Mouse (Mus musculus): ENCODE measurements at regions not wholly inside any gene's neighbourhood (a gene's known extent, or its start where the extent isn't known, plus 50 kb on each side); places are given as distances from the start of the nearest gene placed in this dataset.

- ATAC-seq (replicated peaks in 1 of 2; ENCODE audit: insufficient read depth in 1 of 2, low FRiP score in 2 of 2, low TSS enrichment in 1 of 2, low read depth in 1 of 2, poor library complexity in 2 of 2, severe bottlenecking in 2 of 2), result peak in 1 of 2 experiments; percentile 53; a peak in 1 of 4 replicates
Observed at GRCm38 (mm10) chrX:19219727-19220126, 261.4 kb downstream of the Tex13c3 start.

- no peak for ATAC-seq (replicated peaks in 1 of 2; ENCODE audit: insufficient read depth in 1 of 2, low FRiP score in 2 of 2, low TSS enrichment in 1 of 2, low read depth in 1 of 2, poor library complexity in 2 of 2, severe bottlenecking in 2 of 2)
Observed at GRCm38 (mm10) chrX:19219301-19219700, 261.8 kb downstream of the Tex13c3 start.

- ATAC-seq (replicated peaks in 1 of 2; ENCODE audit: insufficient read depth in 1 of 2, low FRiP score in 2 of 2, low TSS enrichment in 1 of 2, low read depth in 1 of 2, poor library complexity in 2 of 2, severe bottlenecking in 2 of 2), result peak in 1 of 2 experiments; percentile 32; a peak in 1 of 4 replicates
Observed at GRCm38 (mm10) chrX:19206420-19206819, 274.7 kb downstream of the Tex13c3 start.

DNA sequence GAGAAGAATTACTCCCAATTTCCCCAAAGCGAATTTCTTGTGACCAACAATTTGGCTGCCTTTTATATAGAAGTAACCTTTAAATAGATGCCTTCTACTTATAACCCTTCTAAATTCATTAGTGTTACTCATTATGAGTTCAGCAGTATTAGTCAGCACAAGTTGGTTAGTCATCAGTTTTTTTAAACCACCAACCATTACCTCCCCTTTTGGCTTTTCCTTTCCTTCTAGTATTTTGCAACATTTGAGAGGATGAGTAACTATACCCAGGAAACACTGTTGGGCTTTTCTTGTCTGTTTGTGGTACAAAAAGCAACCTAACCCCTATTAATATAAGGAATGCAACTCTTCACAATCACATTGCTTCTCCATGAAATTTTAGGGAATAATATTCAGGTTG, 278.6 kb downstream of the Tex13c3 start:
- ATAC-seq (replicated peaks in 1 of 2; ENCODE audit: insufficient read depth in 1 of 2, low FRiP score in 2 of 2, low TSS enrichment in 1 of 2, low read depth in 1 of 2, poor library complexity in 2 of 2, severe bottlenecking in 2 of 2), result no peak

GRCm38 (mm10) chrX:19201383-19201782, 279.7 kb downstream of the Tex13c3 start:
- no peak for ATAC-seq (replicated peaks in 1 of 2; ENCODE audit: insufficient read depth in 1 of 2, low FRiP score in 2 of 2, low TSS enrichment in 1 of 2, low read depth in 1 of 2, poor library complexity in 2 of 2, severe bottlenecking in 2 of 2)

DNA sequence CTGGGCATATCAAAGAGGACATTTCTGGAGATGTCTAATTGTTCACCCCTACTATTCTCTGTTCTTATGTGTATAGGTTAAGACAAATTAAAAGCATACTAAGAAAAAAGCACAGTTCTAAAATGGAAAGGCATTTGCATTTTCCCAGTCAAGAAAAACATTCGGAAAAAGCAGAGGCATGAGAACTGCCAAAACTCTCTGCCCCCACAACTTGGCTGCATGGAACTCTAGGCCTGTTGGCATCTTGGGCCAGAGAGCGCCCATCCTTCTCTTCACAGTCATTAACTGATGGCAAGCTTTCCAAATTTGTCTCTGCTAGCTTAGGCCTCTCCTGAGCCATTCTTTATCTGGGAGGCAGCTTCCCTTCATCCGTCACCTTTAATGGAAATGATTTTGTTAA, 281.6 kb downstream of the Tex13c3 start:
- ATAC-seq (replicated peaks in 1 of 2; ENCODE audit: insufficient read depth in 1 of 2, low FRiP score in 2 of 2, low TSS enrichment in 1 of 2, low read depth in 1 of 2, poor library complexity in 2 of 2, severe bottlenecking in 2 of 2), result no peak

GRCm38 (mm10) chrX:19168983-19169382, 312.1 kb downstream of the Tex13c3 start:
- ATAC-seq (replicated peaks in 1 of 2; ENCODE audit: insufficient read depth in 1 of 2, low FRiP score in 2 of 2, low TSS enrichment in 1 of 2, low read depth in 1 of 2, poor library complexity in 2 of 2, severe bottlenecking in 2 of 2), result no peak

GRCm38 (mm10) chrX:19168546-19168945, 312.6 kb downstream of the Tex13c3 start:
- peak; percentile 69 to 72 for ATAC-seq (replicated peaks in 1 of 2; ENCODE audit: insufficient read depth in 1 of 2, low FRiP score in 2 of 2, low TSS enrichment in 1 of 2, low read depth in 1 of 2, poor library complexity in 2 of 2, severe bottlenecking in 2 of 2)

GRCm38 (mm10) chrX:19168111-19168510, 313.0 kb downstream of the Tex13c3 start:
- ATAC-seq (replicated peaks in 1 of 2; ENCODE audit: insufficient read depth in 1 of 2, low FRiP score in 2 of 2, low TSS enrichment in 1 of 2, low read depth in 1 of 2, poor library complexity in 2 of 2, severe bottlenecking in 2 of 2), result no peak

GRCm38 (mm10) chrX:19167121-19167853, 313.8 kb downstream of the Tex13c3 start:
- ATAC-seq (replicated peaks in 1 of 2; ENCODE audit: insufficient read depth in 1 of 2, low FRiP score in 2 of 2, low TSS enrichment in 1 of 2, low read depth in 1 of 2, poor library complexity in 2 of 2, severe bottlenecking in 2 of 2), result peak; percentile 55 to 59

DNA sequence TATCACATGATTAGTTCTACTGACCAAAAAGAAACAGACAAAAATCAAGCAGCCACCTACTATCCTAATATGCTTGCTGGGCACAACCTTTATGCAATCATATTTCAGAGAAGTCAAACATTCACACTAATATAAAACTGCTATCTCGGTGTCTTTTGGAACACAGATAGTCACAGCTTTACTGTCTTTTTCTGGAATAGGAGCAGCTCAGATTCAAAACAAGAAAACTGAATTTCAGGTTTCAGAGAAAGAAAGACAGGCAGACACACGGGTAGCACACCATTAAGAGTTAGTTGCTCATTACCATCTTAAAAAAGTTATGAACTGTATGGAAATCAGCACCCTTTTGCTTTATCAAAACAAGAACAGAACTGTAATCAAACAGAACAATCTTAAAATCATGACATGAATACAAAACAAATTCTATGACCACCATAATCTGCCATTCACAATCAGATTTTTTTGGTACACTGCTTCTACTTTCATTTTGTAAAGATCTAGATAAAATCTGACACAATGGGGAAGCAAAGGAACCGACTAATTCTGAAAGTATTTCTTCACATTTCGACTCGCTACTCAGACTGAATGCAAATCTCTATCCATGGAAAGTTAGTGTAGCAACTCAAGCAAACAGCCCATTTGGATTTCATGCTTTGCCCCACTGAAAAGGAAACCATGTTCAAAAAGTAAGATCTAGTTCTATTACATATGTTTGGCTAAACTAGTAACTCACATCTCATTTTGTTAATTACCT, 315.1 kb downstream of the Tex13c3 start:
- no peak for ATAC-seq (replicated peaks in 1 of 2; ENCODE audit: insufficient read depth in 1 of 2, low FRiP score in 2 of 2, low TSS enrichment in 1 of 2, low read depth in 1 of 2, poor library complexity in 2 of 2, severe bottlenecking in 2 of 2)

GRCm38 (mm10) chrX:19164151-19164550, 317.0 kb downstream of the Tex13c3 start:
- no peak for ATAC-seq (replicated peaks in 1 of 2; ENCODE audit: insufficient read depth in 1 of 2, low FRiP score in 2 of 2, low TSS enrichment in 1 of 2, low read depth in 1 of 2, poor library complexity in 2 of 2, severe bottlenecking in 2 of 2)

DNA sequence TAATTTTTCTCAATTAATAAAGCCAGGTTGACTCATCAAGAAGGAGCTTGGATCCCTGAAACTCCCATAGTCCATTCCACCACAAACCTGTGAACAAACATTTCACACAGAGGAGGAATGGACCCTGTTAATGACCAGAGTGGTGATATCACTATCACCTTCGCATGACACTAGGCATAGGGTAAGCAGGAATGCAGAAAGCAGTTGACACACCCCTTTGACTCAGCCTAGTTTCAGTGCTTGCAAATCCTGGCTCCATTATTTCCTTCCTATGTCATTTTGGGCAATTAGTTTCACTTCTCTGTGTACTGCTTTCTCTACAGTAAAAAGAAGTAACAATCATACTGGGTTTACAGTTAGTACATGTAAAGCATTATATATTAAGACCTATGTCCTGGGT, 318.2 kb downstream of the Tex13c3 start:
- ATAC-seq (replicated peaks in 1 of 2; ENCODE audit: insufficient read depth in 1 of 2, low FRiP score in 2 of 2, low TSS enrichment in 1 of 2, low read depth in 1 of 2, poor library complexity in 2 of 2, severe bottlenecking in 2 of 2), result peak in 1 of 2 experiments; percentile 23; a peak in 1 of 4 replicates

DNA sequence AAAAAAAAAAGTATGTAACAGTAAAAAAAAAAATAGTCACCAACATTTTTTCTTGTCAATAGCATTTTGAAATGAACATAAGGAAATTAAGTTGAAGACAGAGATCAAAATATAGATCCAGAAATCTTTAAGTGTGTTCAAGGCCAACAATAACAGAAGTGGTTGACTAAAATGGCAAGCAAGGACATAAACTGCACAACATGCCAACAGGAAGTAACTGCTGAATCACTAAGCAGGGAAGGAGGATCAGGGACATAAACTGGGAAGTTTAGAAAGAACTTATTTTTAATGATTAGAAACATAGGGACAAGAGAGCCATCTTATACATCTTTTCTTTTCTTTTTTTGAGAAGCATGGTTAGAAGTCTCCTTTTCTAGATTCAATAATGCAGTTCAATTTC, 318.8 kb downstream of the Tex13c3 start:
- no peak for ATAC-seq (replicated peaks in 1 of 2; ENCODE audit: insufficient read depth in 1 of 2, low FRiP score in 2 of 2, low TSS enrichment in 1 of 2, low read depth in 1 of 2, poor library complexity in 2 of 2, severe bottlenecking in 2 of 2)

GRCm38 (mm10) chrX:19160275-19160930, 320.7 kb downstream of the Tex13c3 start:
- no peak for ATAC-seq (replicated peaks in 1 of 2; ENCODE audit: insufficient read depth in 1 of 2, low FRiP score in 2 of 2, low TSS enrichment in 1 of 2, low read depth in 1 of 2, poor library complexity in 2 of 2, severe bottlenecking in 2 of 2)

DNA sequence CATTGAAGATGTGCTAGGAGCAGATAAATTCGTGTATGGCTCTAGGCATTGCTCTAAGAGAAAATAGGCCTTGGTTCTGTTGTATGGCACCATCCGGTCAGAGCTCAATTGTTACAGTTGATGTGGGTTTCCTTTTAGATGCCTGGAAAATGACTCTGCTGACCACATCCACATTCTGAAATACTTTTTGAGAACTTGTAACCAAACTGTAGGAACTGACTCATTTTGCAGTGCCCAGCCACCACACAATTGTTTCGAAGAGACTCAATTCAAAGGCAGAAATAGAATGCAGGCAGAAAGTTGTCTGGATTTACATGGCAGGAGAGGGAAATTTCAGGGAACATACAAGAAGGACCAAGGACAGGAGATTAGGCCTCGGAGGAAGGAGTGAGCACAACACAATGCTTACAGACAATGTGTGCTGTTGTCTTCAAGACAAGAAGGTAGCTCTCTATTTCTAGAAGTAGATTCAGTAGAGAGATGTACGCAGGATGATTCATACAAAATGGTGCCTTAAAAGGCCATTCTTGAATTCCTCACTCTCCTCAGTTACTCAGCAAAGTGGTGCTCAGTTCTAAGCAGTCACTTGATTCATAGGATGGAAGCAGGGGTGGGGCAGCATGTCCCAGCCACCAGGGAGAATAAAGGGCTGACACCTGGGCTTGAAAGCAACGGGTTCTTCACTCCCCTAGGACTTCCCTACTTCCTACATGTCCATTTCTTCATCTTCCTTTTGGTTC, 323.5 kb downstream of the Tex13c3 start:
- peak; percentile 84 to 89 for ATAC-seq (replicated peaks in 1 of 2; ENCODE audit: insufficient read depth in 1 of 2, low FRiP score in 2 of 2, low TSS enrichment in 1 of 2, low read depth in 1 of 2, poor library complexity in 2 of 2, severe bottlenecking in 2 of 2)

DNA sequence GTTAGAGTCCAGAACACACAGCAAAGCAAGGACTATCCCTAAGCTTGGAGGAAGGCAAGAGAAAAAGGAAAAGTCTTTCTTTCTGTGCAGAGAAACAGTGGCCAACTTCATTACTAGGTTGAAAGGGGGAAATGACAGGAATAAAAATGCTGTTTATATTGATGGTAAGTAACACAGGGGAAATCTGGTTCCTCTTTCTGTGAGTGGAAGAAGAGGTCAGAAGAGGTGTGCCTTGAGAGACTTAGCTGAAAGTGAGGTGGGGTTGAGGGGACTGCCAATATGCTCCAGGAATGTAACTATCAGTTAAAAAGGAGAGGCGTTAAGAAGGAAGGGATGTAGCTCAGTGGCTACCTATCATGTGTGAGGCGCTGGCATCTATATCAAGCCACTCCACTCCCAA, 327.5 kb downstream of the Tex13c3 start:
- peak; percentile 43 to 60; a peak in 3 of 4 replicates for ATAC-seq (replicated peaks in 1 of 2; ENCODE audit: insufficient read depth in 1 of 2, low FRiP score in 2 of 2, low TSS enrichment in 1 of 2, low read depth in 1 of 2, poor library complexity in 2 of 2, severe bottlenecking in 2 of 2)
